Mouse (Mus musculus): Measurements from ENCODE around the gene Larp1b.

Larp1b gene

GRCm38 (mm10) chr3:41083790-41084112 lies 134.1 kb downstream of the Larp1b start:
- DNase-seq, result no peak

GRCm38 (mm10) chr3:41084421-41084820 lies 134.8 kb downstream of the Larp1b start:
- peak; percentile 30 for DNase-seq

GRCm38 (mm10) chr3:41087071-41087470 lies 137.4 kb downstream of the Larp1b start:
- no peak for DNase-seq

All from cerebellum, adult 11-12 months (tissue).